Mouse (Mus musculus) cerebellum, postnatal 25 days (tissue): Measurements from ENCODE around the gene Tcaf3.

Source experiments
- DNase-seq, 2 experiments: peaks; one replicate each; pipeline ENCODE4 v3.0.0; 2021; ENCODE audit warnings: mixed read lengths in 2 of 2

Tcaf3 gene

GRCm38 (mm10) chr6:42542036-42543031 is 55.2 kb downstream of the Tcaf3 start:
- no peak for DNase-seq

- no peak for DNase-seq
These were observed 56.8 kb downstream of the Tcaf3 start for GRCm38 (mm10) chr6:42540681-42541080.

- no peak for DNase-seq
These were observed 57.8 kb downstream of the Tcaf3 start for GRCm38 (mm10) chr6:42539711-42540110.
